Mouse (Mus musculus): Measurements from ENCODE around the gene Olfr1369-ps1.
"Not testable (repeated sequence)": the region's sequence is repeated elsewhere in the genome, so short reads cannot be mapped to it uniquely, and the experiment has no call there.

Gene Olfr1369-ps1

GRCm38 (mm10) chr13:21111183-21111582 is at the start of gene Olfr1369-ps1:
Gene Olfr1369-ps1 (plus strand): TSS chr13:21111483.
- not testable (repeated sequence) for DNase-seq

- peak; percentile 45 for DNase-seq
Measured at GRCm38 (mm10) chr13:21066021-21066420, 45.3 kb upstream of the Olfr1369-ps1 start.

- no peak for DNase-seq
Measured at GRCm38 (mm10) chr13:21074847-21075246, 36.4 kb upstream of the Olfr1369-ps1 start, which contains the start of gene Olfr1370. Gene Olfr1370 (minus strand): TSS chr13:21074947.

GRCm38 (mm10) chr13:21082686-21083085 is 28.6 kb upstream of the Olfr1369-ps1 start:
- peak; percentile 40 for DNase-seq

GRCm38 (mm10) chr13:21109759-21110158 is 1.5 kb upstream of the Olfr1369-ps1 start:
- no peak for DNase-seq

- no peak for DNase-seq
Measured at GRCm38 (mm10) chr13:21110441-21110840, 842 bp upstream of the Olfr1369-ps1 start.

GRCm38 (mm10) chr13:21114121-21114520 is 2.8 kb downstream of the Olfr1369-ps1 start:
- no peak for DNase-seq

GRCm38 (mm10) chr13:21129339-21129738 is 18.1 kb downstream of the Olfr1369-ps1 start, which contains the start of gene Olfr263:
Gene Olfr263 (plus strand): TSS chr13:21129639.
- DNase-seq = not testable (repeated sequence)

- DNase-seq = no peak
Measured at GRCm38 (mm10) chr13:21142421-21142820, 31.1 kb downstream of the Olfr1369-ps1 start.

GRCm38 (mm10) chr13:21145767-21146166 is 34.5 kb downstream of the Olfr1369-ps1 start, which contains the start of gene Olfr1368:
Gene Olfr1368 (minus strand): TSS chr13:21145867.
- no peak for DNase-seq

GRCm38 (mm10) chr13:21155888-21156287 is 44.6 kb downstream of the Olfr1369-ps1 start:
- no peak for DNase-seq

GRCm38 (mm10) chr13:21158071-21158470 is 46.8 kb downstream of the Olfr1369-ps1 start:
- DNase-seq = no peak

GRCm38 (mm10) chr13:21158785-21159474 is 47.6 kb downstream of the Olfr1369-ps1 start:
- DNase-seq = peak; percentile 93

- DNase-seq = no peak
Measured at GRCm38 (mm10) chr13:21159475-21159819, 48.2 kb downstream of the Olfr1369-ps1 start.

GRCm38 (mm10) chr13:21160041-21160511 is 48.8 kb downstream of the Olfr1369-ps1 start:
- no peak for DNase-seq

GRCm38 (mm10) chr13:21160657-21161590 is 49.6 kb downstream of the Olfr1369-ps1 start:
- peak; percentile 94 for DNase-seq

- DNase-seq = no peak
Measured at GRCm38 (mm10) chr13:21161591-21161990, 50.3 kb downstream of the Olfr1369-ps1 start.

GRCm38 (mm10) chr13:21162591-21162990 is 51.3 kb downstream of the Olfr1369-ps1 start:
- DNase-seq = no peak

GRCm38 (mm10) chr13:21166936-21167909 is 55.9 kb downstream of the Olfr1369-ps1 start:
- peak; percentile 84 for DNase-seq

GRCm38 (mm10) chr13:21167910-21168300 is 56.6 kb downstream of the Olfr1369-ps1 start:
- peak; percentile 53 for DNase-seq

- DNase-seq = peak; percentile 49
Measured at GRCm38 (mm10) chr13:21168371-21169011, 57.2 kb downstream of the Olfr1369-ps1 start.
